Mouse (Mus musculus) heart, embryonic 15.5 days (tissue): ENCODE results near the gene Slc35g2. TPM values are rescaled to one million over a fixed set of nuclear protein-coding genes. Genes with fewer than 3 reads are reported as not detected.

ENCODE experiments used
- ATAC-seq: fragments of 200-750 bp; cut with Nextera tagmentation; replicated peaks from 2 replicates; pipeline ENCODE4 v1.8.0; 2017; ENCODE audit warnings: low read depth, moderate TSS enrichment; ENCODE audit not compliant: insufficient number of reproducible peaks, insufficient read depth, low FRiP score
- H3K27ac ChIP-seq: fragments of 300-500 bp; sonication (generic); 2 replicates; pipeline ENCODE4 v1.5.1; 2015; ENCODE audit warnings: mild to moderate bottlenecking, inconsistent platforms
- H3K27me3 ChIP-seq: fragments of 300-500 bp; sonication (generic); 2 replicates; pipeline ENCODE4 v1.6.1; 2015; ENCODE audit warnings: inconsistent platforms
- H3K36me3 ChIP-seq: fragments of 300-500 bp; sonication (generic); 2 replicates; pipeline ENCODE4 v1.6.1; 2015; ENCODE audit warnings: mild to moderate bottlenecking, inconsistent platforms
- H3K4me1 ChIP-seq: fragments of 300-500 bp; sonication (generic); replicated peaks from 2 replicates; pipeline ENCODE4 v1.6.1; 2015; ENCODE audit warnings: inconsistent platforms
- H3K4me2 ChIP-seq: fragments of 300-500 bp; sonication (generic); 2 replicates; pipeline ENCODE4 v1.6.1; 2015; ENCODE audit warnings: inconsistent platforms, mild to moderate bottlenecking, moderate library complexity
- H3K4me3 ChIP-seq: fragments of 300-500 bp; sonication (generic); 2 replicates; pipeline ENCODE4 v1.5.1; 2015; ENCODE audit warnings: mild to moderate bottlenecking, inconsistent platforms
- H3K9ac ChIP-seq: fragments of 300-500 bp; sonication (generic); 2 replicates; pipeline ENCODE4 v1.6.1; 2015; ENCODE audit warnings: mild to moderate bottlenecking, inconsistent platforms
- H3K9me3 ChIP-seq: fragments of 300-500 bp; sonication (generic); replicated peaks from 2 replicates; pipeline ENCODE4 v1.6.1; 2016; ENCODE audit warnings: inconsistent platforms
- WGBS: fragments of 180-500 bp; shearing (Covaris S2); methylation state at CpG from one replicate; pipeline ENCODE4 v1.1.7; 2015; ENCODE audit warnings: mixed read lengths; 5-methylcytosine and 5-hydroxymethylcytosine counted together
- polyA plus RNA-seq: library from polyadenylated mRNA; unstranded; fragments of >200 nt; fragmentation: Nextera tagmentation; extraction: Ambion mirVana; gene quantifications from 2 replicates; pipeline ENCODE4 v1.2.1, GENCODE M21; 2015

The Slc35g2 gene
- polyA plus RNA-seq, result 8.8 and 9.0 TPM in 2 replicates

DNA sequence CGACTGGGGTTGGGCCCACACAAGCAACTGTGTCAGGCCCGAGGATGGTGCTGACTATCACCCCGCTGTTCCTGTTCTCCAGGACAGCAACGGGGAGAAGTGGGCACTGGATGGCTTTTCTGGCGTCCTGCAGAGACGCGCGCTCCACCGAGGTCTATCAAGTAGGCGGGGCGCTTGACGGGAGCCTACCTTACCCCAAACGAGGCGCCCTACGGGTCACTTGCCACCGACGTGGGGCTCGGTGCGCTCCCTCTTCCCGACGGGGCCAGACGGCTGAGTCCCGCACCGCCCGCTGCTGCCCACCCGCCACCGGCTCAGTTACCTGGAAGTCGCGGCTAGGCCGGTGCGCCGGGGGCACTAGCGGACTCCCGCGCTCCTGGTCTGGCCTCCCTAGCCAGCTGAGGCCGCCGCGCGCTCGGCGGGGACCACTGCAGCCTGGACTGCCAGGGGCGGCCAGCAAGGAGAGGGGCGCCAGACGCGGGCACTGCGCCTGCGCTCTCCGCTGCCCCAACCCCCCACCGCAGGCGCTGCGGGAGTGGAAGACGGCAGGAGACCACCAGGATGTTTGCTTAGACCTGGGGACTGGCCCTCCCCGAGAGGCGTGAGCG, at the start of gene Slc35g2:
Gene Slc35g2 (minus strand): TSS at position 465 of the 608 bp plus-strand sequence.
- WGBS, result under 1% methylated on average over 55 of the region's 55 CpGs
- Histone ChIP-seq H3K9ac (peak within 1 kb of the TSS; percentile 65), H3K9me3 (no peaks in the 10 kb centered on the region), H3K4me3 (peak within 1 kb of the TSS; percentile 64), H3K27me3 (no peaks in the 10 kb centered on the region), H3K36me3 (no peaks in the 10 kb centered on the region), H3K4me1 (peaks cover 6% of the 10 kb centered on the region), H3K27ac (peak within 1 kb of the TSS; percentile 46; the same call in 1 of the 2 replicates), H3K4me2 (peak within 1 kb of the TSS; percentile 88)
- peak; percentile 76 for ATAC-seq

DNA sequence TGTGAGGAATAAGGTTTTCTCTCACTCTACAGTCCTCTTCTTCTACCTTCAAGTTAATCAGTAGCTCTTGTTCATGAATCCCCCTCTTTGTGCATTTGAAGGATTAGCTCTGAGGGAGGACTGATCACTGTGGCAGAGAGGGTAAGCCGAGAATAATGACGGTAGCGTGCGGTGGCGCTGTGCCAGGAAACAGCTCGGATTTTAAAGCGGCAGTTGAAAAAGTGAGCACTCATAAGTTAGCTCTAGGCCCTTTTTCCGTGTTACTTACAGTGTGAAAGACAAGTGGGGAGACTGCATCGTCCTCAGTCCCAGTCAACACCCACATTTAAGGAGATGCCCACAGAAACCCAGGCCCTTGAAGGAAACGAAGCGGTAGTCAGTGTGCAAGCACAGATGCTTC, 46.1 kb upstream of the Slc35g2 start:
- peak overlapping the region; percentile 43 for H3K4me2 ChIP-seq
- no peaks in the 10 kb centered on the region for H3K27me3 ChIP-seq
- H3K9me3 ChIP-seq, result no peaks in the 10 kb centered on the region
- H3K9ac ChIP-seq, result no peak overlapping the region; the same call in 1 of the 2 replicates
- H3K4me3 ChIP-seq, result 0 out of 2 replicates have a peak overlapping the region, but pooled peaks have one; percentile 15
- WGBS, result 41% methylated on average over 11 of the region's 11 CpGs
- ATAC-seq, result no peak
- H3K36me3 ChIP-seq, result no peaks in the 10 kb centered on the region
- H3K27ac ChIP-seq, result no peak overlapping the region
- peaks cover 4% of the 10 kb centered on the region for H3K4me1 ChIP-seq

DNA sequence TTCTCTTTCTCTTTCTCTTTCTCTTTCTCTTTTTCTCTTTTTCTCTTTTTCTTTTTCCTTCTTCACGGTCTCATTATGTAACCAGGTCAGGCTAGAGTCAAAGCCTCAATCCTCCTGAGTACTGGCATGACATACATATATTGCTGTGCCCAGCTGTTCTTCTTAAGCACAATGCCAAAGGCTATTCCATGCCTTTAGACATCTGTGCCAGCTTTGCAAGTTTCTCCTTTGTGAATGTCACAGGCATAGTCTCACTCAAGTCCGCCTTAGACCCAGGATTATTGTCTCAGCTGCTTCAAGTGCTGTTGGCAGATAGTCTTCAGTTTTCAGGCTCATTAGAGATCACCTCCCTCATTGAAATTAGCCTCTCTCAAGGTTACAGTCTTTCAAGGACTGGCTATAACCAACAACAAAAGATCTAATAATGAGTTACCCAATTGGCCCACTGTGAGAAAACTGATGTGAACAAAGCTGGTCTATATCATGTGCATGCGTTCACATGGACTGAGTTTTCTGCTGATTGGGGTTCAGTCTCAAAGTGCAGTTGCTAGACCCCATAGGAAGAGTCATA, 42.7 kb upstream of the Slc35g2 start:
- Histone ChIP-seq H3K27me3 (no peaks in the 10 kb centered on the region), H3K36me3 (no peaks in the 10 kb centered on the region), H3K27ac (no peak overlapping the region), H3K9ac (no peak overlapping the region), H3K4me3 (no peak overlapping the region), H3K4me1 (peaks cover 4% of the 10 kb centered on the region), H3K4me2 (no peak overlapping the region), H3K9me3 (no peaks in the 10 kb centered on the region)
- WGBS, result 87% methylated on average over 3 of the region's 3 CpGs
- no peak for ATAC-seq

DNA sequence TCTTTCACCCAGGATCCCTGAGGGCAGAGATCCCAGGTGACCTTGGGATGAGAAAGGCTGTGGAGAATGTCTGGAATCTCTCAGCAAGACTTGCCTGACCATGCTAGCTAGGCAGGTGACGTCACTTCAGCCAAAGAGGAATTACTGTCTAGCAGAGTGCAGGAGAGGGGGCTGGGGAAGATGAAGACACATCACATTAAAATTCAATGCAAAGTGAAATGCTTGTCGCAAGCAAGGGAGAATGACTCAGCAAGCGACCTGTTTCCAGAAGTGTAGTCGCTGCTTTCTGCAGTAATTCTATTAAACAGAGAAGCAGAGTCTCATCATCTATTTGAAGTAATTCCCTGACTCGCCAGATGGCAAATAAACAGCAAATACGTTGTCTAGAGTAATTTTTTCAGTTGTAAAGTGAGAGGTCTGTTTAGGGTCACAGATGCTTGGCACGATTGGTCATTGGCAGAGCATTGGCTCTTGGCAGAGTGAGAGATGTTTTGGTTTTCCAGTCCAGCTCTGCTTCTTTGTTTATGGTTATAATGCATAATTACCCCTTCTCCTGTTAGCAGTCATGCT, 35.2 kb upstream of the Slc35g2 start:
- Histone ChIP-seq H3K4me3 (no peak overlapping the region), H3K36me3 (no peaks in the 10 kb centered on the region), H3K9me3 (no peaks in the 10 kb centered on the region), H3K9ac (no peak overlapping the region), H3K4me1 (peaks cover 7% of the 10 kb centered on the region), H3K27me3 (no peaks in the 10 kb centered on the region), H3K27ac (peak overlapping the region; percentile 53; the same call in 1 of the 2 replicates), H3K4me2 (no peak overlapping the region)
- WGBS, result 41% methylated on average over 7 of the region's 7 CpGs
- ATAC-seq, result no peak

DNA sequence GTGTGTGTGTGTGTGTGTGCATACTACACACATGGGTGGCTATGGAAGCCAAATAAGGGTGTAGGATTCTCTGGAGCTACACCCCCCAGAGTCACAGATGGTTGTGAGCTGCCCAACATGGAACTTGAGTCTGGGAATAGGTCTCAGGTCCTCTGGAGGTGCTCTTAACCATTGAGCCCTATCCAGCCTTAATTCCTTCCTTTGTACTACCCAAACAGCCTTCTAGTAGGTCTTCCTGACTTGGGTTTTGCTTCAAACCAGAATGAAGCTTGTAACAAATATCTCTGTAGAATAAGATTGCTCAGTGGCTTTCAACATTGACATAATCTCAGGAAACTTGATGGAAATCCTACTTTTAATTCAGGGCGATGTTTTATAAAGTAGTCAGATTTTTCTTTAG, 34.6 kb upstream of the Slc35g2 start:
- H3K36me3 ChIP-seq, result no peaks in the 10 kb centered on the region
- no peak for ATAC-seq
- no peak overlapping the region for H3K9ac ChIP-seq
- WGBS, result 84% methylated on average over 1 of the region's 1 CpGs
- H3K4me2 ChIP-seq, result no peak overlapping the region
- no peaks in the 10 kb centered on the region for H3K9me3 ChIP-seq
- no peak overlapping the region for H3K4me3 ChIP-seq
- H3K4me1 ChIP-seq, result peaks cover 7% of the 10 kb centered on the region
- H3K27me3 ChIP-seq, result no peaks in the 10 kb centered on the region
- H3K27ac ChIP-seq, result peak overlapping the region; percentile 20; the same call in 1 of the 2 replicates

DNA sequence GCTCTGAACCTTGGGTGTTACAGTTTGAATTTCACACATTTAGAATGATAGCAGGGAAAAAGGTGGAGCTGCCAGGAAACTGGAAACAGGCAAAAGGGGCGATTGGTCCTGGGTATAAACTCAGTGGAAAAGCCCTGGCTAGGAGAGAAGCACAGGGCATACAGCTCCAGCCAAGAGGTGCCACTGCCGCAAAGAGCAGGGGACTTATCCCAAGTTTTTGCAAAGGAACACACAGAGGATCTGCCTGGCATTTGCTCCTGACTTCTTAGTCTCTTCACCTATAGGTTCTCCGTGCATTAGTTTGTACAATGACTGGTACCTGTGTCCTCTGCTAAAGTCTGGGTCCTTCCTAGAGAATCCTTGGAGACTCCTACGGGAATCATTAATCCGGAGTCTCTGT, 32.3 kb upstream of the Slc35g2 start:
- Histone ChIP-seq H3K4me2 (no peak overlapping the region), H3K9me3 (no peaks in the 10 kb centered on the region), H3K36me3 (no peaks in the 10 kb centered on the region), H3K27me3 (no peaks in the 10 kb centered on the region), H3K4me3 (no peak overlapping the region), H3K27ac (no peak overlapping the region), H3K4me1 (peaks cover 14% of the 10 kb centered on the region), H3K9ac (no peak overlapping the region)
- ATAC-seq, result no peak
- 63% methylated on average over 5 of the region's 5 CpGs for WGBS

DNA sequence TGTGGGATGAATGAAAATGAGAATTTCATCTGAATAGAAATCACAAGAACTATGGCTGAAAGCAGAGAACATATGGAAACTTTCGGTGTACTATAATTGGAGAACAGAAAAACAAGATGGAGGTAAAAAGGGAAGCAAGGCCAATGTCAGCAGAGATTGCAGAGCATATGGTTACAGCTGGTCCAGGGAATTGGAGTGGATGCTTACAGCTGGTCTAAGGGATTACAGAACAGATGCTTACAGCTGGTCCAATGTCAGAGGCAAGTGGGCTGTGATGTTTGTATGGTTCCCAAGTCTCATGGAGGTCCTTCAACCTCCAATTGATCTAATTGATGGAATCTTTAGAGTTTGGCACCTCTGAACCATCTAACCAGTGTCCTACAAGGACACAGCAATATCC, 31.2 kb upstream of the Slc35g2 start:
- Histone ChIP-seq H3K4me1 (peaks cover 14% of the 10 kb centered on the region), H3K4me3 (no peak overlapping the region), H3K9me3 (no peaks in the 10 kb centered on the region), H3K4me2 (no peak overlapping the region), H3K27me3 (no peaks in the 10 kb centered on the region), H3K27ac (no peak overlapping the region), H3K9ac (no peak overlapping the region), H3K36me3 (no peaks in the 10 kb centered on the region)
- 76% methylated on average over 1 of the region's 1 CpGs for WGBS
- ATAC-seq, result no peak

DNA sequence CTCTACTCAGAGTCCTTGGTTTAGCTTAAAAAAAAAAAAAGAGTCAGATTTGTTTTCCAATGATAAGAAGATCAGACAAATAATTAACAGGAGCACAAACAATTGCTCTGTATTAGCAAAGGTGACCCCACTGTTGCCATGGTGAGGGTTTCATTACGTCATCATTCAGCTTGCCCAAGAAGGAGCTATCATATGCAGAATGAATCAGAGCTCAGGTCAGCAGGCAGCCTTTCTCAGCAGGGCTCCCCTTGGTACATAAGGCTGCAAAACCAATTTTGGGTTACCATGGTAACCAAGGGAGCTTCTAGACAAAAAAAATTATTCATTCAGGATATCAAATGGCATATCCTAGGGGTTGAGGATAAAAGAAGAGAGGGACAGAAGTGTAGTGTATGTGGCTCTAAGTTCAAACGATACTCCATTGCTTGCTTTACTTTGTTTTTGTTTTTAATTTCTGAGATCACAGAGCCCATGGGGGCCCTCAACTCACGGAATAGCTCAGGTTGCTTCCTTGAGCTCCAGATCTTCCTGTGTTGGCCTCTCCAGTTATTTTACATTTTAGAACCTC, 29.0 kb upstream of the Slc35g2 start:
- Histone ChIP-seq H3K36me3 (no peaks in the 10 kb centered on the region), H3K4me1 (peaks cover 8% of the 10 kb centered on the region), H3K27ac (no peak overlapping the region), H3K4me3 (no peak overlapping the region), H3K9ac (no peak overlapping the region), H3K27me3 (no peaks in the 10 kb centered on the region), H3K4me2 (no peak overlapping the region), H3K9me3 (no peaks in the 10 kb centered on the region)
- WGBS, result 74% methylated on average over 3 of the region's 3 CpGs
- no peak for ATAC-seq

DNA sequence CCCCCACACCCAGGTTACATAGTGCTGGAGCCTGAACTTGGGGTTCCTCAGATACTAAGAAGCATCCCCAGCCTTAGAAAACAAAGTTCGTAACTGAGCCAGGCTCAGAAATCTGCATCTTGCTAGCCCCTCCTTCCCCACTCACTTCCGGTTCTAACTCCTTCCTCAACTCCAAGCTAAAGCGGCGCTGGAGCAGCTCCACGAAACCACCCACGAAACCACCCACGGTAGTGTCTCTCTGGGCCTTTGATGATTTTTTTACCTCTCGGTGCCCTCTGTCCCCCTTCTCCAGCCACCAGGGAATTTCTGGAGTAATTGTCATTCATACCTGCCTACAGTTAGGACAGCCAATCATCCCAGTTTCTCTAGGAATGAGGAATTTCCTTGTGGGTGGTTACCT, 26.7 kb upstream of the Slc35g2 start, which contains the start of gene Stag1:
Gene Stag1 (plus strand): TSS at position 253 of the 400 bp plus-strand sequence.
- Histone ChIP-seq H3K27ac (no peak within 1 kb of the TSS), H3K4me1 (peaks cover 8% of the 10 kb centered on the region), H3K4me3 (no peak within 1 kb of the TSS), H3K9me3 (no peaks in the 10 kb centered on the region), H3K9ac (no peak within 1 kb of the TSS), H3K36me3 (no peaks in the 10 kb centered on the region), H3K27me3 (no peaks in the 10 kb centered on the region), H3K4me2 (no peak within 1 kb of the TSS)
- 86% methylated on average over 8 of the region's 8 CpGs for WGBS
- ATAC-seq, result no peak

DNA sequence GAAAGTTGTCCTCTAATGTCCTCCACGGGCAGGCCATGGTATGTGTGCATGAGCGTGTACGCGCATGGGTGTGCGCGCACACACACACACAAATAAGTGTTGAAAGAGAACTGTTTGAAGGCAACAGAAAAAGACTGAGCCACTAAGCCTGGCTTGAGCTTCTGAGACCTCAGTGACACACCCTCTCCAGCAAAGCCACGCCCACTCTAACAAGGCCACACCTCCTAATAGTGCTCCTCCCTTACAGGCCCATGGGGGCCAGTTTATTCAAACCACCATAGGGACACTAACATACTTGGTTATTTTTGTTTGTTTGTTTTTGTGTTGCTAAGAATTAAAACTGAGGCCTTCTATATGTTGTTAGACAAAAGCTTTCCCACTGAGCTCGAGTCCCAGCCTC, 25.4 kb upstream of the Slc35g2 start:
- Histone ChIP-seq H3K9ac (no peak overlapping the region), H3K27me3 (no peaks in the 10 kb centered on the region), H3K9me3 (no peaks in the 10 kb centered on the region), H3K36me3 (no peaks in the 10 kb centered on the region), H3K4me2 (no peak overlapping the region), H3K4me1 (peaks cover 8% of the 10 kb centered on the region), H3K4me3 (no peak overlapping the region), H3K27ac (no peak overlapping the region)
- ATAC-seq, result no peak
- 82% methylated on average over 8 of the region's 8 CpGs for WGBS

DNA sequence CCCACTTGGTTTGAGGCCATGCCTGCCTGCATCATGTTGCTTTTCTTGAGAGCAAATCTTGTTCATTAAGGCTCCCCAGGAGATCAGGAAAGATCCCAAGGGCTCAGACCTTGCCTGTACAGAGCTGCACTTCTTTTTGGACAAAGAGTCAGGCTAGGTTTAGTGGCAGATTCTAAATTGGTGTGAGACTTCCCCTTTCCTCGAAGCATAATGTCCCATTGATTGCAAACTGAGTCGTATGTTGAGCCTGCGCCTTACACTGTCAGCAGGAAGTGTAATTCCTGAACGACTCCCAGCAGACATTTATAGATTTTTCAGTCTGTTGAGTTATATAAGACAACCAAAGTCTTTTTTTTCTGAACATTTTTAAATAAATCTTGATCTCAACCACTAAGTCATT, 19.6 kb upstream of the Slc35g2 start:
- Histone ChIP-seq H3K9me3 (no peaks in the 10 kb centered on the region), H3K9ac (no peak overlapping the region), H3K4me2 (no peak overlapping the region), H3K4me3 (no peak overlapping the region), H3K27me3 (no peaks in the 10 kb centered on the region), H3K36me3 (no peaks in the 10 kb centered on the region), H3K27ac (no peak overlapping the region), H3K4me1 (no peaks in the 10 kb centered on the region)
- WGBS, result 59% methylated on average over 4 of the region's 4 CpGs
- ATAC-seq, result no peak
